Mouse (Mus musculus) hindbrain, embryonic 13.5 days (tissue): ENCODE measurements around the gene Sp2. TPM values are rescaled to one million over a fixed set of nuclear protein-coding genes. Genes with fewer than 3 reads are reported as not detected.

ENCODE experiments used
- ATAC-seq: fragments of 200-750 bp; cut with Nextera tagmentation; 2 replicates; pipeline ENCODE4 v1.8.0; 2017; ENCODE audit warnings: moderate TSS enrichment; ENCODE audit not compliant: low FRiP score
- H3K27ac ChIP-seq: fragments of 300-500 bp; sonication (generic); 2 replicates; pipeline ENCODE4 v1.5.1; 2015; ENCODE audit warnings: inconsistent platforms, mild to moderate bottlenecking, moderate library complexity
- H3K27me3 ChIP-seq: fragments of 300-500 bp; sonication (generic); 2 replicates; pipeline ENCODE4 v1.6.1; 2015; ENCODE audit warnings: mild to moderate bottlenecking, inconsistent platforms
- H3K36me3 ChIP-seq: fragments of 300-500 bp; sonication (generic); 2 replicates; pipeline ENCODE4 v1.6.1; 2015; ENCODE audit warnings: mild to moderate bottlenecking, inconsistent platforms
- H3K4me1 ChIP-seq: fragments of 300-500 bp; sonication (generic); replicated peaks from 2 replicates; pipeline ENCODE4 v1.6.1; 2015; ENCODE audit warnings: inconsistent platforms
- H3K4me2 ChIP-seq: fragments of 300-500 bp; sonication (generic); 2 replicates; pipeline ENCODE4 v1.6.1; 2015; ENCODE audit warnings: inconsistent platforms, mild to moderate bottlenecking, moderate library complexity
- H3K4me3 ChIP-seq: fragments of 300-500 bp; sonication (generic); 2 replicates; pipeline ENCODE4 v1.5.1; 2015; ENCODE audit warnings: mild to moderate bottlenecking, inconsistent platforms
- H3K9ac ChIP-seq: fragments of 300-500 bp; sonication (generic); 2 replicates; pipeline ENCODE4 v1.6.1; 2015; ENCODE audit warnings: mild to moderate bottlenecking, inconsistent platforms
- H3K9me3 ChIP-seq: fragments of 300-500 bp; sonication (generic); 2 replicates; pipeline ENCODE4 v1.6.1; 2016; ENCODE audit warnings: inconsistent platforms
- WGBS: fragments of 180-500 bp; shearing (Covaris S2); methylation state at CpG from one replicate; pipeline ENCODE4 v1.1.7; 2015; 5-methylcytosine and 5-hydroxymethylcytosine counted together
- polyA plus RNA-seq: library from polyadenylated mRNA; unstranded; fragments of >200 nt; fragmentation: Nextera tagmentation; extraction: Ambion mirVana; gene quantifications from 2 replicates; pipeline ENCODE4 v1.2.1, GENCODE M21; 2015

The Sp2 gene
- polyA plus RNA-seq: 15.9 and 17.2 TPM in 2 replicates

- no peak within 1 kb of the TSS for H3K27ac ChIP-seq
- no peaks in the 10 kb centered on the region for H3K9me3 ChIP-seq
- 79% methylated on average over 7 of the region's 7 CpGs for WGBS
- H3K9ac ChIP-seq: no peak within 1 kb of the TSS
- peak within 1 kb of the TSS; percentile 33; the same call in 1 of the 2 replicates for H3K4me2 ChIP-seq
- no peaks in the 10 kb centered on the region for H3K36me3 ChIP-seq
- H3K4me3 ChIP-seq: no peak within 1 kb of the TSS
- H3K4me1 ChIP-seq: peaks cover 17% of the 10 kb centered on the region
- no peak for ATAC-seq
- H3K27me3 ChIP-seq: peaks cover 47% of the 10 kb centered on the region
Observed at GRCm38 (mm10) chr11:96982859-96983258, at the start of gene Sp2. Sp2 (minus strand) TSS chr11:96982959.

DNA sequence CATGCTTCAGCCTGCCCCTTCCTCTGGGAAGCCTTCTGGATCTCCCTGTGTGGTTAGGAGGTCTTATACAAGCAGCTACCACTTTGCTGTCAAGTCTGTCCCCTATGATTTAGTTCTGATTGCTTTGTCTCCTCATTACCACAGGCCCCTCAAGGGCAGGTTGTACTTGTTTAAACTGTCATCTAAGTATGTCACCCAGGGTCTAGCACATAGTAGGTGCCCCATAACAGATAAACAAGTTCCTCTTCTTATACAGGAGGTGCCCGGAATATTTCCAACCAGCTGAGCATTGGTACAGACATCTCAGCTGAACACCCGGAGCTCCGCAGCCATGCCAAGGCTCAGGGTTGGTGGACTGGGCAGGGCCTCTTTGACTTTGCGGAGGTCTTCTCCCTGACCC is 49.7 kb upstream of the Sp2 start:
- H3K9me3 ChIP-seq: no peaks in the 10 kb centered on the region
- H3K27ac ChIP-seq: no peak overlapping the region
- H3K9ac ChIP-seq: 0 out of 2 replicates have a peak overlapping the region, but pooled peaks have one; percentile 19
- peaks cover 10% of the 10 kb centered on the region for H3K4me1 ChIP-seq
- no peak for ATAC-seq
- no peak overlapping the region for H3K4me3 ChIP-seq
- H3K36me3 ChIP-seq: no peaks in the 10 kb centered on the region
- WGBS: 95% methylated on average over 4 of the region's 4 CpGs
- H3K27me3 ChIP-seq: no peaks in the 10 kb centered on the region
- H3K4me2 ChIP-seq: no peak overlapping the region

DNA sequence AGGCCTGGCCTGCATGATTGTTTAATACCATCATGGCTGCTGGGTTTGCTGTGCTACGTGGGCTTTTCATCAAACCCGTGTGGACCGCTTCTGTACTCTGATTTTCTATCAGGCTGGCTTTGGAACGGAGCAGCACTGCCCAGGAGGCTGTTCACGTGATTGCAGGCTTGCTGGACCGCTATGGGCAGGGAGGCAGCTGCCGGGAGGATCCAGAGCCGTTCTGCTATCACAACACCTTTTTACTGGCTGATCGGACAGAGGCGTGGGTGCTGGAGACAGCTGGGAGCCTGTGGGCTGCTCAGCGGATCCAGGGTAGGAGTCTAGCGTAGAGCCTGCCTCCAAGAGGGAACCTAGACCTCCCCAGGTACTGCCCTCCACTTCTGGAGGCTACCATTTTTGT is 49.2 kb upstream of the Sp2 start:
- ATAC-seq: no peak
- WGBS: 84% methylated on average over 12 of the region's 12 CpGs
- no peaks in the 10 kb centered on the region for H3K36me3 ChIP-seq
- no peaks in the 10 kb centered on the region for H3K27me3 ChIP-seq
- H3K4me2 ChIP-seq: no peak overlapping the region
- no peaks in the 10 kb centered on the region for H3K9me3 ChIP-seq
- no peak overlapping the region for H3K27ac ChIP-seq
- no peak overlapping the region for H3K4me3 ChIP-seq
- H3K9ac ChIP-seq: no peak overlapping the region
- H3K4me1 ChIP-seq: peaks cover 10% of the 10 kb centered on the region

DNA sequence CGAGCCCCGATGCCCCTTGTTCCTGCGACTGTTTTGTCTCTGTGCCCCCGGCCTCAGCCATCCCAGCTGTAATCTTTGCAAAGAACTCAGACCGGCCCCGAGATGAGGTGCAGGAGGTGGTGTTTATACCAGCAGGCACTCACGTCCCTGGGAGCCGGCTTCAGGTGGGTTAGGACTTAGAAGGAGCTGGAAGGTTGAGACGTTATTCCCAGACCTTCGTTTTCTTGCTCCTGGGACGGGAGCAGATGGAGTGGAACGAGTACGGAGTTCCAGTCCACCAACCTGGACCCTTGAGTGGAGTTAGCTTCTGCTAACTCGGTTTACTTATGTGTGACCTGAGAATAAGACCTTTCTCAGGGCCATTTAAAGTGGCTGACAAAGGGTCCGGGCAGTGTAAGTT is 47.7 kb upstream of the Sp2 start:
- H3K4me3 ChIP-seq: peak overlapping the region; percentile 61
- H3K9ac ChIP-seq: peak overlapping the region; percentile 82
- ATAC-seq: no peak
- H3K4me1 ChIP-seq: peaks cover 18% of the 10 kb centered on the region
- no peaks in the 10 kb centered on the region for H3K36me3 ChIP-seq
- no peaks in the 10 kb centered on the region for H3K9me3 ChIP-seq
- H3K27ac ChIP-seq: peak overlapping the region; percentile 85
- 25% methylated on average over 15 of the region's 15 CpGs for WGBS
- H3K4me2 ChIP-seq: peak overlapping the region; percentile 71
- peaks cover 4% of the 10 kb centered on the region for H3K27me3 ChIP-seq

- Histone ChIP-seq H3K4me1 (peaks cover 19% of the 10 kb centered on the region), H3K9me3 (no peaks in the 10 kb centered on the region), H3K4me3 (peak within 1 kb of the TSS; percentile 61), H3K36me3 (no peaks in the 10 kb centered on the region), H3K4me2 (peak within 1 kb of the TSS; percentile 71), H3K27me3 (peaks cover 10% of the 10 kb centered on the region), H3K9ac (peak within 1 kb of the TSS; percentile 82), H3K27ac (peak within 1 kb of the TSS; percentile 85)
- ATAC-seq: peak; percentile 85
- 2% methylated on average over 25 of the region's 25 CpGs for WGBS
Observed at GRCm38 (mm10) chr11:97029686-97030417, 47.1 kb upstream of the Sp2 start, which contains the start of gene Scrn2. Scrn2 (plus strand) TSS chr11:97029938.

- H3K27me3 ChIP-seq: peaks cover 50% of the 10 kb centered on the region
- H3K4me2 ChIP-seq: peak overlapping the region; percentile 47
- peak overlapping the region; percentile 49 for H3K9ac ChIP-seq
- H3K36me3 ChIP-seq: no peaks in the 10 kb centered on the region
- H3K27ac ChIP-seq: 0 out of 2 replicates have a peak overlapping the region, but pooled peaks have one; percentile 10
- no peak for ATAC-seq
- peak overlapping the region; percentile 20; the same call in 1 of the 2 replicates for H3K4me3 ChIP-seq
- 1% methylated on average over 17 of the region's 17 CpGs for WGBS
- peaks cover 33% of the 10 kb centered on the region for H3K4me1 ChIP-seq
- H3K9me3 ChIP-seq: no peaks in the 10 kb centered on the region
Observed at GRCm38 (mm10) chr11:97025721-97026344, 43.1 kb upstream of the Sp2 start.

GRCm38 (mm10) chr11:97024977-97025376 is 42.2 kb upstream of the Sp2 start:
- ATAC-seq: no peak
- H3K27me3 ChIP-seq: peaks cover 59% of the 10 kb centered on the region
- H3K9ac ChIP-seq: no peak overlapping the region
- no peak overlapping the region for H3K4me3 ChIP-seq
- no peaks in the 10 kb centered on the region for H3K9me3 ChIP-seq
- no peak overlapping the region for H3K4me2 ChIP-seq
- 19% methylated on average over 10 of the region's 10 CpGs for WGBS
- no peaks in the 10 kb centered on the region for H3K36me3 ChIP-seq
- H3K4me1 ChIP-seq: peaks cover 25% of the 10 kb centered on the region
- no peak overlapping the region for H3K27ac ChIP-seq

DNA sequence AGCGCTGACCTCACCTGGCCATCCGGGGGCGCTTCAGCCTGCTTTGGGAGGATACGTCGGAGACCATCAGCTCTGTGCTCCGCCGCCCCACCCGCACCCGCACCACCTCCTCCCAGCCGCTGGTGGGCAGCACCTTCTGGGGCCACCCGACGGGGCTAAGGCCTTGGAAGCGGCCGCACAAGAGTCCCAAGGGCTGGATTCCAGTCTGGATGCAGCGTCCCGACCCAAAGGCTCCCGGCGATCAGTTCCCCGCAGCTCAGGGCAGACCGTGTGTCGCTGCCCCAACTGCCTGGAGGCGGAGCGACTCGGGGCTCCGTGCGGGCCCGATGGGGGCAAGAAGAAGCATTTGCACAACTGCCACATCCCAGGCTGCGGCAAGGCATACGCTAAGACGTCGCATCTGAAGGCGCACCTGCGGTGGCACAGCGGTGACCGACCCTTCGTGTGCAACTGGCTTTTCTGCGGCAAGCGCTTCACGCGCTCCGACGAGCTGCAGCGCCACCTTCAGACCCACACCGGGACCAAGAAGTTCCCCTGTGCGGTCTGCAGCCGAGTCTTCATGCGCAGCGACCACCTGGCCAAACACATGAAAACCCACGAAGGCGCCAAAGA is 39.2 kb upstream of the Sp2 start:
- WGBS: under 1% methylated on average over 50 of the region's 50 CpGs
- peak; percentile 48 for ATAC-seq
- H3K9me3 ChIP-seq: no peaks in the 10 kb centered on the region
- peak overlapping the region; percentile 69 for H3K4me2 ChIP-seq
- peak overlapping the region; percentile 48 for H3K4me3 ChIP-seq
- H3K4me1 ChIP-seq: peaks cover 34% of the 10 kb centered on the region
- H3K27ac ChIP-seq: no peak overlapping the region
- H3K9ac ChIP-seq: peak overlapping the region; percentile 65
- H3K36me3 ChIP-seq: no peaks in the 10 kb centered on the region
- peaks cover 86% of the 10 kb centered on the region for H3K27me3 ChIP-seq

- H3K27me3 ChIP-seq: peaks cover 93% of the 10 kb centered on the region
- no peak overlapping the region; the same call in 1 of the 2 replicates for H3K9ac ChIP-seq
- peak overlapping the region; percentile 48 for H3K4me3 ChIP-seq
- no peaks in the 10 kb centered on the region for H3K9me3 ChIP-seq
- peaks cover 33% of the 10 kb centered on the region for H3K4me1 ChIP-seq
- H3K27ac ChIP-seq: no peak overlapping the region
- H3K36me3 ChIP-seq: no peaks in the 10 kb centered on the region
- 1% methylated on average over 27 of the region's 27 CpGs for WGBS
- no peak for ATAC-seq
- H3K4me2 ChIP-seq: peak overlapping the region; percentile 69
Observed at GRCm38 (mm10) chr11:97021121-97021765, 38.5 kb upstream of the Sp2 start.

- no peak overlapping the region for H3K4me3 ChIP-seq
- 3% methylated on average over 13 of the region's 13 CpGs for WGBS
- no peak overlapping the region for H3K9ac ChIP-seq
- no peak overlapping the region; the same call in 1 of the 2 replicates for H3K4me2 ChIP-seq
- peaks cover 25% of the 10 kb centered on the region for H3K4me1 ChIP-seq
- no peak for ATAC-seq
- no peaks in the 10 kb centered on the region for H3K36me3 ChIP-seq
- peaks cover 95% of the 10 kb centered on the region for H3K27me3 ChIP-seq
- no peaks in the 10 kb centered on the region for H3K9me3 ChIP-seq
- H3K27ac ChIP-seq: no peak overlapping the region
Observed at GRCm38 (mm10) chr11:97019345-97019708, 36.6 kb upstream of the Sp2 start.

DNA sequence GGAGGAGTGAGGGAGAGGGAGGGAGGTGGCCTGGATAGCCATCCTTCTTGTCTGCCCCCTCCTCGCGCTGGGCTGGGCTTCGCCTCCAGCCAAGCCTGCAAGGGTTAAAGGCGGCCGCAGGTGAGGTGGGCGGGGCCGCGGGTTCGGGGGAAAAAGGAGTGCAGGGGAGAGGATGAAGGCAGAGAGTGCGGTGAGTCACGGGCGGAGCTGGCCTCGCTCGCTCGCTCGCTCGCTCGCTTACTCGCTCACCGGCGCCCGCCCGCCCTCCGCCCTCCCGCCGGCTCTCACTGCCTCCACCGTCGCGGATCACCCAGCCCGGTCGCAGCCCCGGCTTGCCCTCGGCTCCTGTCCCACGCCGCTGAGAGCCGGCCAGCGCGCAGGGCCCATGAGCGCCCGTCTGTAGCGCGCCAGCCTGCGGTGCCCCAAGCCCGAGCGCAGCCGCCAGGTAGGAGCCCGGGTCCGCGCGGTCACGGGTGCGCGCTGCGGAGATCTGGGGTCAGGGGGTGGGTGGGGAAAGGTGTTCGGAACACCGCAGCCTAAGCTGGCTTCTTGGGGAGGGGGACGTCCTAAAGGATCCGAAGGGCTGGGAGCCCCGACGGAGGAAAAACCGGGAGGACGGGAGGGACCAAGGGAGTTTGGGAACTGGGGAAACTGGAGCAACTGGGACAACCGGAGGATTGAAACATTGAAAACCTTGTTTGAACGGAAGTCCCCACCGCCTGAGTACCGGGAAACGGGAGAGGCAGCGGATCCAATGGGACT is 36.0 kb upstream of the Sp2 start:
- Histone ChIP-seq H3K27me3 (peaks cover 95% of the 10 kb centered on the region), H3K9me3 (no peaks in the 10 kb centered on the region), H3K27ac (no peak overlapping the region), H3K36me3 (no peaks in the 10 kb centered on the region), H3K4me1 (peaks cover 25% of the 10 kb centered on the region), H3K4me3 (peak overlapping the region; percentile 32), H3K4me2 (peak overlapping the region; percentile 51), H3K9ac (peak overlapping the region; percentile 39; the same call in 1 of the 2 replicates)
- ATAC-seq: no peak
- WGBS: under 1% methylated on average over 55 of the region's 68 CpGs
